Comparison of ENCODE assay signal across 1 mouse cellular context in genomic region chr7:28311926-28312543, GRCm38 (mm10).
TF ChIP-seq lines count a peak whose summit lies in the region.

Gene Timm50, minus strand, starts transcription at chr7:28312072.

TF ChIP-seq in MEL, 35 proteins besides CTCF, POLR2A, EP300 and RAD21 (continued from another document):
- TF ChIP-seq JUND (IDR thresholded peaks at IDR 0.05; ENCODE audit: low read depth, low read length) (no peak), SIN3A (IDR thresholded peaks at IDR 0.05; ENCODE audit: low read length) (peak; percentile 96), TCF12 (IDR thresholded peaks at IDR 0.05; ENCODE audit: low read depth, low read length) (peak; percentile 74), NRF1 (IDR thresholded peaks at IDR 0.05; ENCODE audit: insufficient read depth, low read depth, low read length, poor library complexity, severe bottlenecking) (no peak)
